Mouse (Mus musculus): ENCODE data around the gene Olfr63. TPM values are rescaled to one million over a fixed set of nuclear protein-coding genes. Genes with fewer than 3 reads are reported as not detected.
"Not testable (repeated sequence)": the region's sequence is repeated elsewhere in the genome, so short reads cannot be mapped to it uniquely, and the experiment has no call there.

Gene Olfr63
- total RNA-seq (2021) = not detected

GRCm38 (mm10) chr17:33264376-33264775 is at the start of gene Olfr63:
Gene Olfr63, plus strand, starts transcription at chr17:33264676.
- intact Hi-C loops (cut with DNase I) = loop anchor here (10.0 kb wide), 1 partner anchor 60 kb away; no protein-coding TSS in a partner anchor
- DNase-seq = no peak

GRCm38 (mm10) chr17:33221590-33221989 is 42.9 kb upstream of the Olfr63 start, which contains the start of gene Olfr1564:
Gene Olfr1564, minus strand, starts transcription at chr17:33221690.
- intact Hi-C loops (cut with DNase I) = no loop called here
- DNase-seq = no peak

- intact Hi-C loops (cut with DNase I); DNase-seq: not testable (repeated sequence)
Observed at GRCm38 (mm10) chr17:33236646-33237045, 27.8 kb upstream of the Olfr63 start.

- intact Hi-C loops (cut with DNase I) = not testable (repeated sequence)
Observed at GRCm38 (mm10) chr17:33254530-33255318, 9.8 kb upstream of the Olfr63 start, which contains the start of gene Zfp955a. Gene Zfp955a, minus strand, starts transcription at chr17:33255145.

GRCm38 (mm10) chr17:33255319-33255657 is 9.2 kb upstream of the Olfr63 start:
- DNase-seq; intact Hi-C loops (cut with DNase I): not testable (repeated sequence)

More at GRCm38 (mm10) chr17:33254530-33255318, 9.8 kb upstream of the Olfr63 start, which contains the start of gene Zfp955a:
- DNase-seq = not testable (repeated sequence)

- DNase-seq = no peak
- intact Hi-C loops (cut with DNase I) = loop anchor here (10.0 kb wide), 1 partner anchor 56 kb away; no protein-coding TSS in a partner anchor
Observed at GRCm38 (mm10) chr17:33268907-33269306, 4.4 kb downstream of the Olfr63 start.

- DNase-seq; intact Hi-C loops (cut with DNase I): not testable (repeated sequence)
Observed at GRCm38 (mm10) chr17:33289039-33289875, 24.8 kb downstream of the Olfr63 start, which contains the start of gene Zfp955b. Gene Zfp955b, plus strand, starts transcription at chr17:33289544.

- intact Hi-C loops (cut with DNase I); DNase-seq: not testable (repeated sequence)
Observed at GRCm38 (mm10) chr17:33289876-33290149, 25.3 kb downstream of the Olfr63 start.

Other genes with a start within 250 kb of the Olfr63 start
- gene Zfp763, start 231.3 kb upstream of the Olfr63 start, total RNA-seq (2021) = 1 to 10 TPM; 6.2 to 6.4 TPM
- gene 4921501E09Rik, start 196.6 kb upstream of the Olfr63 start, total RNA-seq (2021) = not detected
- gene Zfp563, start 175.4 kb upstream of the Olfr63 start, total RNA-seq (2021) = 1 to 10 TPM; 5.8 to 8.2 TPM
- gene Morc2b, start 125.0 kb upstream of the Olfr63 start, total RNA-seq (2021) = not detected
- gene Olfr55, start 96.2 kb upstream of the Olfr63 start, total RNA-seq (2021) = not detected
- not detected for gene Olfr239, start 73.4 kb upstream of the Olfr63 start, total RNA-seq (2021)
- under 1 TPM; 0.12 to 0.19 TPM for gene Olfr1564, start 43.0 kb upstream of the Olfr63 start, total RNA-seq (2021)
- 10 to 100 TPM; 11.5 to 12.1 TPM for gene Zfp955a, start 9.5 kb upstream of the Olfr63 start, total RNA-seq (2021)
- gene Zfp955b, start 24.9 kb downstream of the Olfr63 start, total RNA-seq (2021) = 10 to 100 TPM; 14.4 to 15.5 TPM
- 10 to 100 TPM in 1 of 2 experiments, 1 to 10 TPM in 1; 7.6 to 10.0 TPM for gene Zfp81, start 94.2 kb downstream of the Olfr63 start, total RNA-seq (2021)
- 1 to 10 TPM; 6.6 to 6.8 TPM for gene Zfp101, start 130.0 kb downstream of the Olfr63 start, total RNA-seq (2021)
- not detected for gene Actl9, start 168.2 kb downstream of the Olfr63 start, total RNA-seq (2021)

Measured in heart, postnatal 10 days (tissue).